Mouse (Mus musculus) bone marrow macrophage, adult 2 months (primary cell): ENCODE results near the gene Pla2g4e.

Source experiments
- CTCF ChIP-seq: IDR thresholded peaks from 2 replicates; pipeline ENCODE4 v1.5.1; 2012; ENCODE audit warnings: low read depth, mild to moderate bottlenecking, low read length, moderate library complexity
- POLR2A ChIP-seq: IDR thresholded peaks from 2 replicates; pipeline ENCODE4 v1.6.1; 2012; ENCODE audit warnings: mild to moderate bottlenecking, low read depth, low read length, borderline replicate concordance

GRCm38 (mm10) chr2:120117346-120117745, 127.8 kb downstream of the Pla2g4e start:
- TF ChIP-seq POLR2A (no peak), CTCF (no peak)
